Mouse (Mus musculus): ENCODE results near the gene Crcp.

Gene Crcp

GRCm38 (mm10) chr5:130056303-130056702 lies 27.2 kb downstream of the Crcp start:
- no peak for DNase-seq (ENCODE audit: low spot score in 2 of 2)

- DNase-seq (ENCODE audit: low spot score in 2 of 2), result no peak
Observed at GRCm38 (mm10) chr5:130059413-130060328, 30.6 kb downstream of the Crcp start.

GRCm38 (mm10) chr5:130060329-130060665 lies 31.2 kb downstream of the Crcp start:
- DNase-seq (ENCODE audit: low spot score in 2 of 2), result no peak

- no peak for DNase-seq (ENCODE audit: low spot score in 2 of 2)
Observed at GRCm38 (mm10) chr5:130062096-130062495, 33.0 kb downstream of the Crcp start.

- no peak for DNase-seq (ENCODE audit: low spot score in 2 of 2)
Observed at GRCm38 (mm10) chr5:130063760-130064159, 34.7 kb downstream of the Crcp start.

GRCm38 (mm10) chr5:130065579-130065978 lies 36.5 kb downstream of the Crcp start:
- DNase-seq (ENCODE audit: low spot score in 2 of 2), result no peak

GRCm38 (mm10) chr5:130067841-130068264 lies 38.8 kb downstream of the Crcp start:
- DNase-seq (ENCODE audit: low spot score in 2 of 2), result no peak

- DNase-seq (ENCODE audit: low spot score in 2 of 2), result no peak
Observed at GRCm38 (mm10) chr5:130073026-130073425, 43.9 kb downstream of the Crcp start, which contains the start of gene Tpst1. Tpst1 (plus strand) TSS chr5:130073326.

- DNase-seq (ENCODE audit: low spot score in 2 of 2), result peak in 1 of 2 experiments; percentile 67
Observed at GRCm38 (mm10) chr5:130074491-130074890, 45.4 kb downstream of the Crcp start.

GRCm38 (mm10) chr5:130076396-130076795 lies 47.3 kb downstream of the Crcp start:
- DNase-seq (ENCODE audit: low spot score in 2 of 2), result no peak

GRCm38 (mm10) chr5:130078096-130078833 lies 49.2 kb downstream of the Crcp start:
- DNase-seq (ENCODE audit: low spot score in 2 of 2), result no peak

- DNase-seq (ENCODE audit: low spot score in 2 of 2), result no peak
Observed at GRCm38 (mm10) chr5:130078834-130079156, 49.7 kb downstream of the Crcp start.

GRCm38 (mm10) chr5:130079202-130080050 lies 50.3 kb downstream of the Crcp start:
- peak; percentile 93 to 97 for DNase-seq (ENCODE audit: low spot score in 2 of 2)

- DNase-seq (ENCODE audit: low spot score in 2 of 2), result no peak
Observed at GRCm38 (mm10) chr5:130080051-130080681, 51.1 kb downstream of the Crcp start.

- no peak for DNase-seq (ENCODE audit: low spot score in 2 of 2)
Observed at GRCm38 (mm10) chr5:130081181-130081881, 52.2 kb downstream of the Crcp start.

GRCm38 (mm10) chr5:130082431-130082830 lies 53.3 kb downstream of the Crcp start:
- no peak for DNase-seq (ENCODE audit: low spot score in 2 of 2)

GRCm38 (mm10) chr5:130084271-130084670 lies 55.2 kb downstream of the Crcp start:
- no peak for DNase-seq (ENCODE audit: low spot score in 2 of 2)

- DNase-seq (ENCODE audit: low spot score in 2 of 2), result no peak
Observed at GRCm38 (mm10) chr5:130088008-130088407, 58.9 kb downstream of the Crcp start.

GRCm38 (mm10) chr5:130088612-130089011 lies 59.5 kb downstream of the Crcp start:
- DNase-seq (ENCODE audit: low spot score in 2 of 2), result no peak

- no peak for DNase-seq (ENCODE audit: low spot score in 2 of 2)
Observed at GRCm38 (mm10) chr5:130089177-130089576, 60.1 kb downstream of the Crcp start.

Data from urinary bladder, adult 18-20 months (tissue).